Mouse (Mus musculus) kidney, postnatal 36 days (tissue): ENCODE data around the gene Olfr1396.

Experiments
- DNase-seq, 2 experiments: peaks; one replicate each; pipeline ENCODE4 v3.0.0; 2021 to 2022; ENCODE audit warnings: mixed read lengths in 2 of 2

Gene Olfr1396

GRCm38 (mm10) chr11:49114774-49115173 lies at the start of gene Olfr1396:
TSS of gene Olfr1396 (minus strand) at chr11:49114874.
- DNase-seq = no peak

DNA sequence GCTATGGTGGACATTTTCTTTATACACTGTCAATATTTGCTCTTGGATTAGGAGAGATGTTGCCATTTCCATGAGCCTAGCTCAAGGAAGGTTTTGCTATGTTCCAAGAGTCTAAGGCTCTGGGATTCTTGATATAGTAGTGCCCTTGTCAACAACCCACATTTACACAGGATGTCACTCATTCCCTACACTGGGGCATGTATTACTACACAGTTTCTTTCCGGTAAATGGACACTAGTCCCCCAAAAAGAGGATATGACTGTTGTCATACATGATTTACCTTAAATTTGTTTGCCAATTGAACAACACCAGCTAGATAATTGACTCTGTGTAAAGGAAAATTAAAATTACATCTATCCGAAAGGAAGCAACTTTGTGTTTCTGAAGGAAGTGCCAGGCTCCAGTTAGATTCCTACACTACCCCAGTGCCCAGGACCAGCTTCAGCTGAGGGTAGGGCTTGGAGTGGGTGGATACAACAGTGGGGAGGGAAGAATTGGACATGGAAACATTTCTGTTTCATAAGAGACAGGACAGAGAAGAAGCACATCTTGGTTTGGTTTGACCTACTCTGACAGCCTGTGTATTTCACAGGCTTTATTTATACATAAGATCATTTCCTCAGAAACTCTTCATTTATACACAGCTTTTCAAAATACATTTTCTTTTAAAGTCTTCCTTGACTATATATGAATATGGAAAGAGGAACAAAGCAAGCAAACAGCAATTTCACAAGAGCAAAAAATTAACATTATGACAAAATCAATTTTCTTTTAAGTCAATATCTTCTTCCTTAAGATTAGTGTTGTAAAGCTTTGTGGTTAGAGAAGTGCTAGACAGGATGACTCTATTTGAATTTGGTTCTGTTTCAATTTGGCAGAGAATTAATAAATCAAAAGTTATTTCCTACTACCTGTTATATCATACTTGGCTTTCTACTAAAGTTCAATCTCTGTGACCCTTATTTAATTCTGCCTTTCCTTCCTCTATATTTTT lies 42.4 kb upstream of the Olfr1396 start:
- DNase-seq = no peak

GRCm38 (mm10) chr11:49154077-49154476 lies 39.4 kb upstream of the Olfr1396 start, which contains the start of gene Olfr1394:
TSS of gene Olfr1394 (plus strand) at chr11:49154377.
- no peak for DNase-seq

DNA sequence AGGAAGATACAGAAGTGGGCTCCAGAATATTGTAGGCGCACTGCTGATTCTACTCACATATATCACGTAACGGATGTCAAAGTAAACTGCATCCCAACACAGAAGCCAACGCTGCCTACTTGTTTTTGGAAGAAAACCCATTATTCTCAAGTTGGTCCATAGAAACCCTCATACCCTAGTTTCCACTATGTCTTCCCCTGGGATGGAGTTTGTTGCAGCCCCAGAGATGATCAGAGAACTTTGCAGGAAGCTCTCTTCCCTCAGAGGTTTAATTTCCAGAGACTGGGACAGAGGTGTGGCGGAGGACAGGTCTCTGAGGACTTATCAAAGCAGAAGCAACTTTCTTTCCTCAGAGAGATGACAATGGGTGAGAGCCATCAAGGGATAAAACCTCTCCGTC lies 27.3 kb upstream of the Olfr1396 start, which contains the start of gene Olfr1395:
Olfr1395 (plus strand) TSS at position 301 of the 400 bp plus-strand sequence.
- no peak for DNase-seq

DNA sequence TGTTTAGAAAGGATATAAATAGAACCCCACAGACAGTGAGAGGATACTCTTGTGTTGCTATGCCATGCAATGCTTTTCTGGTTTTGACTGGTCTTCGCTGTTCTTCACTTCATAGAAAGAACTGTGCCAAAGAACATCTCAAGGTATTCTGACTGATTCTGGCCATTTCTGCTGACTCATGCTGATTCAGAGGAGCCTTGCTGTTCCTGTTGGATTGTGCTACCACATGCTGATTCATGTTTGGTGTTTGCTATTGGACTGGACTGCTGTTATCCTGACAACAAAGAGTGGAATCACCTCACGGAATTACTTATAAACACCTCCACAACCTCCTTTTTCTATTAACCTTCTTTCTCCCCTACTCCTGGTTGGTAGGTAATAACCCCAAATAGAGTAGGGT lies 9.5 kb upstream of the Olfr1396 start:
- no peak for DNase-seq

- peak in 1 of 2 experiments; percentile 17 for DNase-seq
Measured at GRCm38 (mm10) chr11:49119635-49120034, 5.0 kb upstream of the Olfr1396 start.

GRCm38 (mm10) chr11:49114158-49114557 lies 516 bp downstream of the Olfr1396 start:
- DNase-seq = no peak

GRCm38 (mm10) chr11:49112624-49113219 lies 2.0 kb downstream of the Olfr1396 start:
- no peak for DNase-seq

DNA sequence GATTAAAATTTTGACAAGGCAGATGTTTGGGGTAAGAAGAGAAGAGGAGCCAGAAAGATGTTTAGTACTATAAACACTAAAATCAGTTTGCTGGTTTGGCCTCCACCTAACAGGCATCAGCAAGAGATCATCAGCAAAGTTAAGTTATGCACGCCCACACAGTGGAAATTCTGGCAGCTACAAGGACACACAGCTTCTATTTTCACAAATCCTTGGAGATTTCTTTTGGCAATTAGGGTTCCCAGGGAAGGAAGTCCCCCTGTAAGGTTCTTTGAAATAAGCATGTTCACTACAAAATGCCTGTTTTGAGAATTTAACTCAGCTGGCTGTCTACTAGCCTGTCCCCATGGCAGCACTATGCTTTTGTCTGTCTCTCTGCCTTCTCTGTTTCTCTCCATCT lies 3.7 kb downstream of the Olfr1396 start:
- DNase-seq = no peak

GRCm38 (mm10) chr11:49108833-49109232 lies 5.8 kb downstream of the Olfr1396 start:
- peak; percentile 29 to 74 for DNase-seq

DNA sequence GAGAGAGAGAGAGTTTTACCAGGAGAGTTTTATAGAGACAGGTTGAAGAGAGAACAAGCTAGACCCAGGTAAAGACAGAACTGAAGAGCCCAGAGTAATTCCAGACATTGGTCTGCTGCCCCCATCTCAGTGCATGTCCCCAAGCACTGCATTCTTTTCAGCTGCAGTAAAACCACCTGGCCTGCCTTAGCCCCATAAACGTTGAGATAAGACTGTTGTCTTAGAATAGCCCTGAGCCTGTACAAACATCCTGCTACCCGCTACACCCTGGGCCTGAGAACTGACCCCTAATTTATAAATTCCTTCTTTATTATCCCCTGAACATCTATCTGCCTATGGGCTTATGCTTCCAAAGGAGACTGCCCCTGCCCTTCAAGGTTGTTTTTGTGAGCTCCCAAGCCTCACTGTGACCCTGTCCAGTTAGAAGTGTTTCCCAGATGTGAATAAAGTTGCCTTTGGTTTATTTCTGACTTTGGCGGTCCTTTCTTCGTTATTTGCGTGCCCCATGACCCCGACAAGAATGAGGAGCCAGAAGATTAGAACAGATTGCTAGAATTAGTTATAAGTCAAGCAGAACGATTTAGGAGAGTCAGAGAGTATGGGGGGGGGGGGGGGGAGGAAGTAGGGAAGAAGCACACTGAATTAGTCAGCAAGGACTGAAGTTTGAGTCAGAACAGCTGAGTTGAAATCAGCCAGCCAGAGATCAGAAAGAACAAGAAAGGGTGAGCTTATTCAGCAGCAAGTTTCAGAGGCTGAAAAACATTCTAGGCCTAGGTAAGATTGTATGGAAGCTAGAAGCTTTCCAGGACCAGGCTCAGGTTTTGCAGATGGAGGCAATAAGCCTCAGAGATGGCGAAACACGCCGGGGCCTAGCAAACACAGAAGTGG lies 6.8 kb downstream of the Olfr1396 start:
- DNase-seq = no peak

- no peak for DNase-seq
Measured at GRCm38 (mm10) chr11:49105752-49106151, 8.9 kb downstream of the Olfr1396 start.

- DNase-seq = peak; percentile 90 to 98
Measured at GRCm38 (mm10) chr11:49103047-49103693, 11.5 kb downstream of the Olfr1396 start.

DNA sequence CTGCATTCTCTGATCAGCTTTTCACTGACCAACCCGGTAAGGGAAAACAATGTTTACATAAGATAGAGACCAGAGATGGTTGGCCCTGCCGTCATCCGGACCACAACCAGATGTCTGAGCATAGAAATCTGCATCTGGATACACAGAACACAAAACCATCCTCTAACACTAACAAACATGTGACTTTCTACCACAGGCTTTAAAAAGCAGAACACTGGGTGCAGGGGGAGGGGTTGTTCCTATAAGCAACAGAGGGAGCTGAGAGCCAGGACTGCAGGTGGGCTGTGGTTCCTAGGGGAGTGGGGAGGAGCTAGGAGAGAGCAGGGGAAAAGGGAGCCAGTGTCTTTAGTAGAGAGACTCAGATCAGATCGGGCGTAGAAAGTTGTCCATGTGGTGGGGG lies 13.2 kb downstream of the Olfr1396 start:
- DNase-seq = no peak

GRCm38 (mm10) chr11:49100409-49100808 lies 14.3 kb downstream of the Olfr1396 start:
- no peak for DNase-seq

DNA sequence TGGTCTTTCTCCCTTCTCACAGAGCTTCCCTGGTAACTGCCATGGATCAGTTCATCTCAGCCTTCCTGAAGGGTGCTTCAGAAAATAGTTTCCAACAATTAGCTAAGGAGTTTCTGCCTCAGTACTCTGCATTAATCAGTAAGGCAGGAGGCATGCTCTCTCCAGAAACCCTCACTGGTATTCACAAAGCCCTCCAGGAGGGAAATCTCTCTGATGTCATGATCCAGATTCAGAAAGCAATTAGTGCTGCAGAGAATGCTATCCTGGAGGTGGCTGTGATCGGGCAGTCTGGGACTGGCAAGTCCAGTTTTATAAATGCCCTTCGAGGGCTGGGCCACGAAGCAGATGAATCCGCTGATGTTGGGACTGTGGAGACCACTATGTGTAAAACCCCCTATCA lies 19.3 kb downstream of the Olfr1396 start:
- DNase-seq = no peak

GRCm38 (mm10) chr11:49093861-49094660 lies 20.6 kb downstream of the Olfr1396 start:
- DNase-seq = no peak

DNA sequence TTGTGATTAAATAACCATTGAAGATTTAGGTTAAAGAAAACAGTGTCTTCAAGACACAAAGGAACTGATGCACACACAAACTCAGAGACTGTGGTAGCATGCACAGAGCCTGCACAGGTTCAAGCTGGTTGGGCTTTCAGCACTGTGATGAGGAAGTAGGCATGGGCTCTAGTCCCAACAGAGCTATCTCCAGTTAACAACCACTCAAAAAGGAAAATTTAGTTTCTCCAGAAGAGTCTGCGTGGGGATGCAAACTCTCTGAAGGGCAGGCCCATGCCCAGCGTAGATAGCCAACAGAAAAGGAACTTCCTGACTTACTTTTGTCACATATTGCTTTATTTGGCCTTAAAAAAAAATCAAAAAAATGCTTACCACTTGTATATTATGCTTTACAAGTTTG lies 21.9 kb downstream of the Olfr1396 start:
- DNase-seq = no peak

- DNase-seq = no peak
Measured at GRCm38 (mm10) chr11:49092053-49092586, 22.6 kb downstream of the Olfr1396 start.

GRCm38 (mm10) chr11:49091171-49091570 lies 23.5 kb downstream of the Olfr1396 start:
- DNase-seq = no peak

GRCm38 (mm10) chr11:49090551-49090950 lies 24.1 kb downstream of the Olfr1396 start:
- DNase-seq = no peak
